Mouse (Mus musculus) kidney, adult 9 months (tissue): ENCODE data around the gene Carmil1.

ENCODE experiments used
- DNase-seq: peaks from one replicate; pipeline ENCODE4 v3.0.0; 2022

Gene Carmil1

GRCm38 (mm10) chr13:24101157-24102130 is 179.2 kb downstream of the Carmil1 start:
- DNase-seq = no peak

GRCm38 (mm10) chr13:24100516-24101094 is 180.0 kb downstream of the Carmil1 start:
- no peak for DNase-seq

GRCm38 (mm10) chr13:24096573-24096972 is 184.0 kb downstream of the Carmil1 start:
- no peak for DNase-seq

GRCm38 (mm10) chr13:24094825-24095547 is 185.6 kb downstream of the Carmil1 start:
- DNase-seq = no peak

- DNase-seq = peak; percentile 4
Measured at GRCm38 (mm10) chr13:24093108-24093507, 187.5 kb downstream of the Carmil1 start.

- no peak for DNase-seq
Measured at GRCm38 (mm10) chr13:24092073-24092472, 188.5 kb downstream of the Carmil1 start.

GRCm38 (mm10) chr13:24082153-24082552 is 198.4 kb downstream of the Carmil1 start:
- no peak for DNase-seq

GRCm38 (mm10) chr13:24081698-24082097 is 198.9 kb downstream of the Carmil1 start:
- DNase-seq = no peak

GRCm38 (mm10) chr13:24072588-24072987 is 208.0 kb downstream of the Carmil1 start:
- DNase-seq = no peak

GRCm38 (mm10) chr13:24067553-24067952 is 213.0 kb downstream of the Carmil1 start:
- DNase-seq = no peak

- no peak for DNase-seq
Measured at GRCm38 (mm10) chr13:24065536-24065935, 215.1 kb downstream of the Carmil1 start.

- DNase-seq = no peak
Measured at GRCm38 (mm10) chr13:24062770-24063169, 217.8 kb downstream of the Carmil1 start.

GRCm38 (mm10) chr13:24055072-24055869 is 225.3 kb downstream of the Carmil1 start:
- no peak for DNase-seq

- DNase-seq = no peak
Measured at GRCm38 (mm10) chr13:24051496-24051895, 229.1 kb downstream of the Carmil1 start.

GRCm38 (mm10) chr13:24050330-24050729 is 230.3 kb downstream of the Carmil1 start:
- no peak for DNase-seq

GRCm38 (mm10) chr13:24049267-24050034 is 231.1 kb downstream of the Carmil1 start:
- no peak for DNase-seq

GRCm38 (mm10) chr13:24048611-24049010 is 232.0 kb downstream of the Carmil1 start:
- DNase-seq = no peak

GRCm38 (mm10) chr13:24045271-24045670 is 235.3 kb downstream of the Carmil1 start:
- no peak for DNase-seq

GRCm38 (mm10) chr13:24040221-24040620 is 240.4 kb downstream of the Carmil1 start:
- no peak for DNase-seq

- DNase-seq = no peak
Measured at GRCm38 (mm10) chr13:24037502-24037901, 243.1 kb downstream of the Carmil1 start.

GRCm38 (mm10) chr13:24036150-24036549 is 244.4 kb downstream of the Carmil1 start:
- DNase-seq = no peak
